Mouse (Mus musculus): ENCODE results near the gene Smarcd3. TPM values are rescaled to one million over a fixed set of nuclear protein-coding genes. Genes with fewer than 3 reads are reported as not detected.

Smarcd3 gene
- polyA plus RNA-seq, 1 experiment: 9.0 TPM

DNA sequence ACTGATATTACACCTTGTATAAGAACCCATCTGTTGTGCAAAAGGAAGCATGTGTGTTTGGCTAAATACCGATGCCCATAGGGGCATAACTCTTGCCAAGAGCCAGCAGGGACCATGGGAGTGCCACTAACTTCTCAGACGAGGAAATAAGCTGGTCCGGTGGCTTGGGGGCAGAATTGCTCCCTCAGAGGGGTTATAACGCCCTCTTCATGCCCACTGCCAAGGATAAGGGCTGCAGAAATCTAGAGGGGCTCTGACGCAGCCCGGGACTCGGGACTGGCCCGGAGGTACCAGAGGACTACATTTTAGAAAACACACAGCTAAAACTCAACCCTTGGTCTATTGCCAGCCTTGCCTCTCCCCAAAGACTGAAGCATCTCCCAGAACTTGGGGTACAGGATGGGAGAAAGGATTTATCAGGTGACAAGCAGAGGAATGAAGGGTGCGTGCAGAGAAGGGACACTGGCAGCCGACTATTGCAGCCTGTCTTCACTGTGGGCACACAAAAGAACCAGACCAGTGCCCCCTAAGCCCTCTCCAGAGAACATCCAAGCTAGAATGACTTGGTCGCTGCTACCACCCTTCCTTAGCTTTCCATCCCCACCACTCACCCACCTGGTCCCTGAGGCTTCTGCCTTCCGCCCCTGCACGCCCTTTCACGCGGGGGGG is 26.2 kb downstream of the Smarcd3 start:
- no peak overlapping the region for H3K27ac ChIP-seq (ENCODE audit: insufficient read depth, low read depth, low read length)
- WGBS: 27% methylated on average over 15 of the region's 15 CpGs
- peaks cover 15% of the 10 kb centered on the region for H3K4me1 ChIP-seq (ENCODE audit: control insufficient read depth, insufficient read depth, insufficient read length, low read length)
- TF ChIP-seq CTCF (IDR thresholded peaks at IDR 0.05; ENCODE audit: extremely low read depth, insufficient read length, insufficient replicate concordance, low read depth, low read length) (no peak), POLR2A (IDR thresholded peaks at IDR 0.05; ENCODE audit: low read depth, low read length) (no peak)
- H3K27me3 ChIP-seq (ENCODE audit: control insufficient read depth, insufficient read depth, low read length): peaks cover 22% of the 10 kb centered on the region
- H3K4me3 ChIP-seq (ENCODE audit: low read depth, low read length): peak overlapping the region; percentile 53
- peaks cover 4% of the 10 kb centered on the region; the same call in 1 of the 2 replicates for H3K36me3 ChIP-seq (ENCODE audit: control insufficient read depth, insufficient read depth, low read length)

DNA sequence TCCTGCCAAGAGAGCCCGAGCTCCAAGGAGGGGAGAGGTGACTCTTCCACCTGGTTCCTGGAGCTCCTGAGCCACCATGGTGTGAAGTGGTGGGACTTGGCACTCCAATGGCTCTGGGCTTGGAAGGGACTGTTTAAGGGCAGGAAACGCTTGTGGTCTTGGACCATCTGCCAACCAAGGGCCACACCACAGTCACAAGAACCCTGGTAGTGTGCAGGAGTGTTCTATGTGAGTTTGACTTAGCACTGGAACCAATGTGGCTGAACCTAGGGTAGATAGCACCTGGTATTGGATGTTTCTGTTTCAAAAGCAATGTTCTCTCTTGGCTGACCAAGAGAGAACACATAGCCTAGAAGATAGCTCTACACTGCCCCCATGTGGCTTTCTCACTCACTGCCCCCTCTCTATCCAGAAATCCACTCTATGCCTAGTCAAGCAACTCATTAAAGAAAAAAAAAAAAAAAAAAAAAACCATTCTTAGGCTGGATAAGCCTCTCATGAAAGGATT is 26.9 kb downstream of the Smarcd3 start:
- WGBS: 49% methylated on average over 2 of the region's 2 CpGs
- H3K36me3 ChIP-seq (ENCODE audit: control insufficient read depth, insufficient read depth, low read length): peaks cover 6% of the 10 kb centered on the region; the same call in 1 of the 2 replicates
- H3K27ac ChIP-seq (ENCODE audit: insufficient read depth, low read depth, low read length): peak overlapping the region; percentile 33; the same call in 1 of the 2 replicates
- H3K4me1 ChIP-seq (ENCODE audit: control insufficient read depth, insufficient read depth, insufficient read length, low read length): peaks cover 15% of the 10 kb centered on the region
- peaks cover 22% of the 10 kb centered on the region for H3K27me3 ChIP-seq (ENCODE audit: control insufficient read depth, insufficient read depth, low read length)
- no peak for TF ChIP-seq POLR2A (IDR thresholded peaks at IDR 0.05; ENCODE audit: low read depth, low read length)
- TF ChIP-seq CTCF (IDR thresholded peaks at IDR 0.05; ENCODE audit: extremely low read depth, insufficient read length, insufficient replicate concordance, low read depth, low read length): no peak
- peak overlapping the region; percentile 57 for H3K4me3 ChIP-seq (ENCODE audit: low read depth, low read length)

DNA sequence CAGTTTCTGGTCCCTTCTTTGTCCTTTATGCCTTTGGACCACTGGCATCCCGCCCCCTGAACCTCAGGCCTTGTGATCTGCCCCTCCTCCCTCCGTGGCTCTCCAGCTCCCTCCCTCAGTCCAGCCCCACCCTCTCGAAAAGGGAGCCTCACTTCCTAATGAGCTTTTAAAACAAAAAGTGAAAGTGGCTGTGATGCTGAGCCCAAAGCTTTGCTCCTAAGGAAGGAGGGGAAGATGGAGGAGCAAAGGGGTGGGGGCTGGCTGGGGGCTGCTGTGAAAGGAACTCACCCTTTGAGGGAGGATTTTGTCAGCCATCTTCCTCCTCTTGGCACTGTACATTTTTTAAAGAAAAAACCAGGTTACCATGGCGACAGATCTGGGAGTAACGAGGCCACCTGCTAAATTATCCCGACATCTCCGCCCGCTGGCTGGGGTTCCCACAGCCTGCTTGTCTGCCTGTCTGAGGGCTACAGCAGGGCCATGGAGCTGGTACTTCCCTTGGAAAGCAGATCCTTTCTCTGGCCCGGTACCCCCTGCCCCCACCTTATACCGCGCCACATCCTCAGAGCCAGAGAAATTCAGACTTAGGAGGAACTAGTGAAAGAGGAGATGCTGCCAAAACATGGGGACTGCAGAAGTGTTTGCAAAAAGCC is 27.6 kb downstream of the Smarcd3 start:
- Histone ChIP-seq H3K4me3 (ENCODE audit: low read depth, low read length) (peak overlapping the region; percentile 57), H3K27me3 (ENCODE audit: control insufficient read depth, insufficient read depth, low read length) (peaks cover 17% of the 10 kb centered on the region), H3K27ac (ENCODE audit: insufficient read depth, low read depth, low read length) (peak overlapping the region; percentile 33), H3K36me3 (ENCODE audit: control insufficient read depth, insufficient read depth, low read length) (peaks cover 9% of the 10 kb centered on the region; the same call in 1 of the 2 replicates), H3K4me1 (ENCODE audit: control insufficient read depth, insufficient read depth, insufficient read length, low read length) (peaks cover 14% of the 10 kb centered on the region)
- TF ChIP-seq CTCF (IDR thresholded peaks at IDR 0.05; ENCODE audit: extremely low read depth, insufficient read length, insufficient replicate concordance, low read depth, low read length) (no peak), POLR2A (IDR thresholded peaks at IDR 0.05; ENCODE audit: low read depth, low read length) (no peak)
- 17% methylated on average over 11 of the region's 11 CpGs for WGBS

DNA sequence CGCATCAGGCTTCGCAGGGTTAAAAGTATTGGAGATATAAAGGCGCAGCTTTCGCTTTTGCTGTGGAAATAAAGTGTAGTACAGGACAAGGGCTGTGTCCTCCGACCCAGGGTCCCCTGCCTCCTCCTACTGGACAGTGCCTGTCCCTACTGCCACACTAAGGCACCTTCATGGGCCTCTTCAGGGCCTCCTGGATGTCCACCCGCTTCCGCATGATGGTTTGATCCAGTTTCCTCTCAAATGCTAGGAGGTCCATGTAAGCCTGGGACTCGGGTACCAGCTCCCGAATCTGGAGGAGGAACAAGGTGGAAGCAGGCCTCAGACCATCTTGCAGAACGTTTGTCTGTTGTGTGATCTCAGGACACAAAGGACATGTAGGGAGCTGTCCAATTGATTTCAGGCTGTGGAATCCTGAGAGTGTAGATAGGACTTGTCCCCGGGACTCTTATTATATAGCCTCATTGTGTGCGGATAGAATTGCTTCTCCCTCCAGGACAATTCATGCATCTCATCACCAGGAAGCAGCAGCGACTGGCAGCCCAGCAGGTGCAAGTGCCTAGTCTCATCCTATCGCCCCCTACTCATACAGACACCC is 28.3 kb downstream of the Smarcd3 start:
- H3K4me1 ChIP-seq (ENCODE audit: control insufficient read depth, insufficient read depth, insufficient read length, low read length): peaks cover 11% of the 10 kb centered on the region
- peaks cover 10% of the 10 kb centered on the region for H3K27me3 ChIP-seq (ENCODE audit: control insufficient read depth, insufficient read depth, low read length)
- no peak for TF ChIP-seq POLR2A (IDR thresholded peaks at IDR 0.05; ENCODE audit: low read depth, low read length)
- WGBS: 76% methylated on average over 14 of the region's 14 CpGs
- no peak overlapping the region for H3K27ac ChIP-seq (ENCODE audit: insufficient read depth, low read depth, low read length)
- H3K36me3 ChIP-seq (ENCODE audit: control insufficient read depth, insufficient read depth, low read length): peaks cover 11% of the 10 kb centered on the region; the same call in 1 of the 2 replicates
- H3K4me3 ChIP-seq (ENCODE audit: low read depth, low read length): no peak overlapping the region

DNA sequence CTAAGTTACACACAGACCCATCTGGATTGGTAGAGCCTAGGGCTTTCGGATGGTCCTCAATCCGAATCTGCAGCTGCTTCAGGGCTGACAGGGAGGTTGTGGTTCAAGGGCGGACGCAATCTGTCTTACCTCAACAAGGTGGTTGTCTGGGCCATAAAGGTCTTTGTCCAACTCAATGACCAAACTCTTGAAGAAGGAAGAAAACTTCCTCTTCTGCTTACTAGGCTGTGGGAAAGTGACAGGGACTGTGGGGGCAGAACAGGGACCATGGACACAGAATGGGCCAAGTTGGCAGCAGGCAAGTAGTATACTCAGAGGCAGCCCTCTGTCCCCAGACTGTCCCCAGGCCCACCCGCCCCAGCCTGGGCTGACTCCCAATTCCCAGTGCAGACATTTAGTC is 28.9 kb downstream of the Smarcd3 start:
- Histone ChIP-seq H3K4me3 (ENCODE audit: low read depth, low read length) (no peak overlapping the region), H3K4me1 (ENCODE audit: control insufficient read depth, insufficient read depth, insufficient read length, low read length) (peaks cover 11% of the 10 kb centered on the region), H3K27ac (ENCODE audit: insufficient read depth, low read depth, low read length) (no peak overlapping the region), H3K36me3 (ENCODE audit: control insufficient read depth, insufficient read depth, low read length) (peaks cover 11% of the 10 kb centered on the region; the same call in 1 of the 2 replicates), H3K27me3 (ENCODE audit: control insufficient read depth, insufficient read depth, low read length) (peaks cover 10% of the 10 kb centered on the region)
- no peak for TF ChIP-seq CTCF (IDR thresholded peaks at IDR 0.05; ENCODE audit: extremely low read depth, insufficient read length, insufficient replicate concordance, low read depth, low read length)
- no peak for TF ChIP-seq POLR2A (IDR thresholded peaks at IDR 0.05; ENCODE audit: low read depth, low read length)
- 89% methylated on average over 5 of the region's 5 CpGs for WGBS

DNA sequence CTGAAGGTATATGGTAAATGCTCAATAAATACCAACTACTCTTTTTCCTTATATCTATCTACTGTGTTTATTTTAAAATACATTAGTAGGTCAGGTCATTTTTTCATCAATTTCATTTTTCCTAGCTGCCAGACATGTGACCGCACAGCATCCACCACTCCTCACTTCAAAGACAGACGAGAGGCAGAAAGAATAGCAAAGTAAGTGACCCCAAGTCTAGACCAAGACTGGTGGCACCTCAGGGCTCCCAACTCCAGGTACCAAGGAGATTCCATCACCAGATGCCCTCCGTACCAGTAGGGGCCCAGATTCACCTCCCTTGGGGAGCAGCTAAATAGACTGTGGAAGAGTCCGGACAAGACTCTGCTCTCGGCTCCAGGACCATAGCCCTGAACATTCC is 29.9 kb downstream of the Smarcd3 start:
- 95% methylated on average over 5 of the region's 5 CpGs for WGBS
- Histone ChIP-seq H3K4me1 (ENCODE audit: control insufficient read depth, insufficient read depth, insufficient read length, low read length) (peaks cover 11% of the 10 kb centered on the region), H3K36me3 (ENCODE audit: control insufficient read depth, insufficient read depth, low read length) (peaks cover 11% of the 10 kb centered on the region; the same call in 1 of the 2 replicates), H3K27me3 (ENCODE audit: control insufficient read depth, insufficient read depth, low read length) (peaks cover 10% of the 10 kb centered on the region), H3K4me3 (ENCODE audit: low read depth, low read length) (no peak overlapping the region), H3K27ac (ENCODE audit: insufficient read depth, low read depth, low read length) (no peak overlapping the region)
- TF ChIP-seq POLR2A (IDR thresholded peaks at IDR 0.05; ENCODE audit: low read depth, low read length): no peak
- TF ChIP-seq CTCF (IDR thresholded peaks at IDR 0.05; ENCODE audit: extremely low read depth, insufficient read length, insufficient replicate concordance, low read depth, low read length): no peak

DNA sequence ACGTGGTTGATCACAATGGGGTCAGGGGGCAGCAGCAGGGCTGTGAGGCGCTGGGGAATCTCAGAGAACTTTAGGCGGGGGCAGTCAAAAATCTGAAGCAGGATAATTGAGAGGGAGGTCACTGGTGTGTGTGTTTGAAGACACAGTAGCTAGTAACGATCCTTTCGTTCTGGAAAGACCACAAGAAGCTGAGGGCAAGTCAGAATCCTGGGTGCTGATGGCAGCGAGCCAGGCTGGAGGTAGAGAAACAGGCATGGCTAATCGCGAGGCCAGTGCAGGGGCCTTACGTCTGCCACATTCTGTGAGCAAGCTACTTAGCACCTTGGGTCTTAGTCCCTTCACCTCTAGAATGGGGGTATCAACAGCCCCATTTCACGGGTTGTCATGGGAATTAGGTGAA is 30.3 kb downstream of the Smarcd3 start:
- no peak overlapping the region for H3K27ac ChIP-seq (ENCODE audit: insufficient read depth, low read depth, low read length)
- TF ChIP-seq POLR2A (IDR thresholded peaks at IDR 0.05; ENCODE audit: low read depth, low read length) (no peak), CTCF (IDR thresholded peaks at IDR 0.05; ENCODE audit: extremely low read depth, insufficient read length, insufficient replicate concordance, low read depth, low read length) (no peak)
- peaks cover 7% of the 10 kb centered on the region; the same call in 1 of the 2 replicates for H3K27me3 ChIP-seq (ENCODE audit: control insufficient read depth, insufficient read depth, low read length)
- WGBS: 78% methylated on average over 10 of the region's 10 CpGs
- peaks cover 11% of the 10 kb centered on the region for H3K4me1 ChIP-seq (ENCODE audit: control insufficient read depth, insufficient read depth, insufficient read length, low read length)
- no peak overlapping the region for H3K4me3 ChIP-seq (ENCODE audit: low read depth, low read length)
- peaks cover 11% of the 10 kb centered on the region; the same call in 1 of the 2 replicates for H3K36me3 ChIP-seq (ENCODE audit: control insufficient read depth, insufficient read depth, low read length)
